Mouse (Mus musculus) liver, postnatal 0 days (tissue): ENCODE data around the gene Syt14.

Source experiments
- CTCF ChIP-seq: sonication (generic); IDR thresholded peaks from 2 replicates; pipeline ENCODE4 v1.5.1; 2016; ENCODE audit warnings: antibody characterized with exemption, low read depth
- EP300 ChIP-seq: IDR thresholded peaks from 2 replicates; pipeline ENCODE4 v1.6.1; 2016; ENCODE audit warnings: antibody characterized with exemption, low read depth, mild to moderate bottlenecking

DNA sequence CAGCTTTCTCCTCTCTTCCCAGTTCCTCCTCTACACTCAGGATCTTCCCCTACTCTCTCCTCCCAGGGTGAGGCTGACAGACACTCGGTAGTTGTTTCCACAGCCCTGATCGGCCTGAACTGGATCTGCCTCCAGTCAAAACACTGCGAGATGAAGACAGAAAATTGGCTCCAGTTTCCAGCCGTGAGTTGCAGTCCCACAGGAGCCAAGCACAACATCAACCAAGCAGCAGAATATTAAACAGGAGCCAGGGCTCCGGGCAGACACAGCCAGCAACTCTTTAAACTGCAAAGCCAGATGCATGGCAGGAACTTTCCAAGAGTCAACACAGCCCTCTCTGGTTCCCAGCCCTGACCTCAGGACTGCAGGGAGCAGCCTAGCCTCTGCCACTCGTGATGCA, 183.9 kb downstream of the Syt14 start:
- TF ChIP-seq CTCF (no peak), EP300 (no peak)
